Mouse (Mus musculus) liver, postnatal 0 days (tissue): ENCODE data around the gene Tns1. TPM values are rescaled to one million over a fixed set of nuclear protein-coding genes. Genes with fewer than 3 reads are reported as not detected.

Source experiments
- ATAC-seq: fragments of 200-750 bp; cut with Nextera tagmentation; 2 replicates; pipeline ENCODE4 v1.8.0; 2017; ENCODE audit warnings: mild to moderate bottlenecking, moderate library complexity
- DNase-seq: peaks from one replicate; pipeline ENCODE4 v3.0.0-alpha.2; 2016
- H3K27ac ChIP-seq: fragments of 300-500 bp; sonication (generic); 2 replicates; pipeline ENCODE4 v1.5.1; 2014; ENCODE audit warnings: antibody characterized with exemption, moderate library complexity, mild to moderate bottlenecking, low read depth
- H3K27me3 ChIP-seq: fragments of 300-500 bp; sonication (generic); 2 replicates; pipeline ENCODE4 v1.6.1; 2014; ENCODE audit warnings: low read length, control low read depth, mixed read lengths; ENCODE audit not compliant: insufficient read depth
- H3K36me3 ChIP-seq: fragments of 300-500 bp; sonication (generic); replicated peaks from 2 replicates; pipeline ENCODE4 v1.6.1; 2014; ENCODE audit warnings: mild to moderate bottlenecking, control low read depth, low read length, moderate library complexity, mixed read lengths; ENCODE audit not compliant: insufficient read depth
- H3K4me1 ChIP-seq: fragments of 300-500 bp; sonication (generic); 2 replicates; pipeline ENCODE4 v1.6.1; 2014; ENCODE audit warnings: antibody characterized with exemption, mild to moderate bottlenecking, control low read depth; ENCODE audit not compliant: insufficient read depth
- H3K4me2 ChIP-seq: fragments of 300-500 bp; sonication (generic); 2 replicates; pipeline ENCODE4 v1.6.1; 2014; ENCODE audit warnings: low read depth, mild to moderate bottlenecking, low read length, moderate library complexity, mixed read lengths
- H3K4me3 ChIP-seq: fragments of 300-500 bp; sonication (generic); 2 replicates; pipeline ENCODE4 v1.5.1; 2014; ENCODE audit warnings: low read depth, low read length
- H3K9ac ChIP-seq: fragments of 300-500 bp; sonication (generic); replicated peaks from 2 replicates; pipeline ENCODE4 v1.6.1; 2014; ENCODE audit warnings: mild to moderate bottlenecking, moderate library complexity
- H3K9me3 ChIP-seq: fragments of 300-500 bp; sonication (generic); 2 replicates; pipeline ENCODE4 v1.6.1; 2016; ENCODE audit warnings: mild to moderate bottlenecking, control low read depth, low read length, mixed read lengths
- CTCF ChIP-seq: sonication (generic); IDR thresholded peaks from 2 replicates; pipeline ENCODE4 v1.5.1; 2016; ENCODE audit warnings: antibody characterized with exemption, low read depth
- EP300 ChIP-seq: IDR thresholded peaks from 2 replicates; pipeline ENCODE4 v1.6.1; 2016; ENCODE audit warnings: antibody characterized with exemption, low read depth, mild to moderate bottlenecking
- WGBS: fragments of 180-500 bp; shearing (Covaris S2); extraction: QIAGEN DNeasy Blood & Tissue Kit; methylation state at CpG from one replicate; pipeline ENCODE4 v1.1.7; 2014; ENCODE audit not compliant: insufficient replicate concordance; 5-methylcytosine and 5-hydroxymethylcytosine counted together
- polyA plus RNA-seq: library from polyadenylated mRNA; unstranded; fragments of >200 nt; fragmentation: Nextera tagmentation; extraction: Ambion mirVana; gene quantifications from 2 replicates; pipeline ENCODE4 v1.2.1, GENCODE M21; 2015

Gene Tns1
- polyA plus RNA-seq, 1 experiment from 2014 or later = 12.1 TPM

- H3K27me3 ChIP-seq = peaks cover 7% of the 10 kb centered on the region; the same call in 1 of the 2 replicates
- H3K9me3 ChIP-seq = no peaks in the 10 kb centered on the region
- H3K4me3 ChIP-seq = no peak overlapping the region
- no peak overlapping the region for H3K27ac ChIP-seq
- H3K36me3 ChIP-seq = no peaks in the 10 kb centered on the region
- H3K4me2 ChIP-seq = no peak overlapping the region
- peaks cover 20% of the 10 kb centered on the region for H3K4me1 ChIP-seq
- no peak for ATAC-seq
- H3K9ac ChIP-seq = no peak overlapping the region
- 74% methylated on average over 4 of the region's 4 CpGs for WGBS
- DNase-seq = no peak
- TF ChIP-seq EP300 = no peak
- TF ChIP-seq CTCF = no peak
These were observed 53.5 kb downstream of the Tns1 start for GRCm38 (mm10) chr1:74070745-74071144.

DNA sequence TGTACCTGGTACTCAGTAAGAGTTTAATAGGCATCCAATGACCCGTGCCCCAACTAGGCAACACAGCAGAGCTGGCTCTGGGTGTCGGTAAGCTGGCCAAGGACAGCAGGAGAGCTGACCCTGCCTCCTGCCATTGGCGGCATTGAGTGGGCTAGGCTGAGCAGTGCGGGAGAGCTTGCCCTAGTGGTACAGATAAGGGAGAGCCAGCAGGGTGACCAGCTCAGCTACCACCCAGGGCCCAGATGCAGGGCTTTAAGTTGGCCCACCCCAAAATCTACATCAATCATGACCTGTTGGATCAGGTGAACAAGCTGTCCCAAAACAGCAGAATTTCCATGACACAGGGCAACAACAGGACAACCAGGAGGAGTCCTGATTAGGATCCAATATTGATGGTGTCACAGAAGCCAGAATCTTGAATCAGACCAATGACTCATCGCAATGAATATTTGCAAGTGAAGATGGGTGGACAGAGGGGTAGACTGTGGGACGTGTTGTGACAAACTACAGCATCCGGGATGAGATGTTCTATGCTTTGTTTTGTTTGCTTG, 54.2 kb downstream of the Tns1 start:
- TF ChIP-seq CTCF (no peak), EP300 (peak; percentile 48; the same call in 1 of the 2 replicates)
- no peak for ATAC-seq
- peaks cover 20% of the 10 kb centered on the region for H3K4me1 ChIP-seq
- H3K36me3 ChIP-seq = no peaks in the 10 kb centered on the region
- DNase-seq = no peak
- H3K9ac ChIP-seq = no peak overlapping the region
- H3K27me3 ChIP-seq = peaks cover 7% of the 10 kb centered on the region; the same call in 1 of the 2 replicates
- no peaks in the 10 kb centered on the region for H3K9me3 ChIP-seq
- WGBS = 66% methylated on average over 7 of the region's 7 CpGs
- H3K4me2 ChIP-seq = no peak overlapping the region
- no peak overlapping the region for H3K27ac ChIP-seq
- no peak overlapping the region for H3K4me3 ChIP-seq

DNA sequence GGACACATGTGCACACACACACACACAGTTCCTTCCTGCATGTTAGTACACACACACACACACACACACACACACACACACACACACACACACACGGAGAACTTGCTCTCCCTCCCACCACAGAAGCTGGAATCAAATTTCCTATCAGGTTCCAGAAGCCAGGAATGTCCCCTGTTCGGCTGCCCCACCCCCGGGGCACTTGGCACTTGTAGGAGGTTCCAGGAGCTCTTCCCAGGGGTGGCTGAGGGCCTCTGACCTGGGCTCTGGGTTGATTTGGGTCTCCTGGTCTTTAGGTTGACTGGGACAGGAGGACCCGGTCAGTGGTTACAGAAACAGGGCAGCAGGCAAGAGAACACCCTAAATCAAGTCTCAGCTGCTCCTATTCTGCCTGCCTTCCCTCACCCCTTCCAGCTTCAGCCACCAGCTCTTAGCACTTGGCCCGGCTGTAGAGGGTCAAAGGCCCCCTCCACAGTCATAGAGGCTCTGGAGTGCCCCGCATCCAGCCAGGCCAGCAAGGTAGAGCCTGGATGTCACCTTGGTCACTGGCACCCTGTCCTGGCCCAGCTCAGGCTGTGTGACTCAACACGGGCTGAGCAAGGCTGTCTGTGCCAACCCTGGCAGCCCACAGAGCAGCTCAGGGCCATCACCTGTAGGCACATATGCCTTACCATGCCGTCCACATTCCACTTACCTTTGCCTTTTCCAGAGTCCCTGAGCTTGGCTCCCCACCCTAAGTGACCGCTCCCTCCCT, 55.0 kb downstream of the Tns1 start:
- no peak for TF ChIP-seq CTCF
- TF ChIP-seq EP300 = no peak
- peaks cover 7% of the 10 kb centered on the region; the same call in 1 of the 2 replicates for H3K27me3 ChIP-seq
- ATAC-seq (peak; percentile 18), DNase-seq (no peak)
- H3K27ac ChIP-seq = no peak overlapping the region
- peak overlapping the region; percentile 68 for H3K9ac ChIP-seq
- H3K9me3 ChIP-seq = no peaks in the 10 kb centered on the region
- H3K36me3 ChIP-seq = no peaks in the 10 kb centered on the region
- H3K4me1 ChIP-seq = peaks cover 20% of the 10 kb centered on the region
- peak overlapping the region; percentile 82; the same call in 1 of the 2 replicates for H3K4me2 ChIP-seq
- H3K4me3 ChIP-seq = peak overlapping the region; percentile 49; the same call in 1 of the 2 replicates
- WGBS = 54% methylated on average over 9 of the region's 9 CpGs

DNA sequence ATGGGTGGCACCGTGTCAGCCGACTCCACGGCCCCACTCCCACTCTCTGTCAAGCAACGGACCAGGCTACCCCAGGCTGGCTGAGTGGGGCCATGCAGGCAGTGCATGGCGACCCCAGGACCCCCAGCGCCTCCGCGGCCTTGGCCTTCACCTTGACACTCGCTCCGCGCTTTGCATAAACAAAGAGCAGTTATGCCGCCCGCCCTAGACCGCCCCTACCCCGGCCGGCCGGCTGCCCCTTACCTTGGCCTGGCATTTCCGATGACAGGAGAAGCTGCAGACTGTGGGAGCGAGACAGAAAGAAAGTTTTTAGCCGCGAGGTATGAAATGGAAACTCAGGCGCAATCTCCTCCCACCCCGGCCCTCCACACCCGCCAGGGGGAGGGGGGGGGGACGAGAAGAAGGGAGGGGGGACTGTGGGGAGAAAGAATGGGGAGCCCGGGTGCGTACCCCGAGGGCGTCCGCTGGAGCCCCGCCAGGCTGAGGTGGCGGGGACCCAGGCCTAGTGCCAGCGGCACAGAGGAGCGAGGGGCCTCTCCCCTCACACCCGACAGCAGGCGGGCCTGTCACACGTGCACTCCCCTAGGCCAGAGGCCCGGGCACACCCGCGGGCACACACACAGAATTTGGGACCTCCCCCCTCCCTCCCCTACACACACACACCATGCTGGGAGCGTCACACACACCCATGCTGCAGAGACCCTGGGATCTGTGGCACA, 55.7 kb downstream of the Tns1 start:
- no peak for TF ChIP-seq EP300
- TF ChIP-seq CTCF = no peak
- H3K27ac ChIP-seq = 0 out of 2 replicates have a peak overlapping the region, but pooled peaks have one; percentile 4
- no peaks in the 10 kb centered on the region for H3K36me3 ChIP-seq
- peak overlapping the region; percentile 82 for H3K4me2 ChIP-seq
- peak overlapping the region; percentile 68 for H3K9ac ChIP-seq
- peaks cover 7% of the 10 kb centered on the region; the same call in 1 of the 2 replicates for H3K27me3 ChIP-seq
- H3K9me3 ChIP-seq = no peaks in the 10 kb centered on the region
- DNase-seq (peak; percentile 29), ATAC-seq (peak; percentile 60)
- WGBS = 4% methylated on average over 38 of the region's 41 CpGs
- peaks cover 20% of the 10 kb centered on the region for H3K4me1 ChIP-seq
- peak overlapping the region; percentile 49 for H3K4me3 ChIP-seq

GRCm38 (mm10) chr1:74067866-74068265, 56.4 kb downstream of the Tns1 start:
- H3K4me2 ChIP-seq = peak overlapping the region; percentile 82
- DNase-seq = no peak
- no peaks in the 10 kb centered on the region for H3K9me3 ChIP-seq
- 14% methylated on average over 14 of the region's 14 CpGs for WGBS
- TF ChIP-seq CTCF (no peak), EP300 (no peak)
- H3K4me3 ChIP-seq = peak overlapping the region; percentile 49
- H3K27me3 ChIP-seq = peaks cover 7% of the 10 kb centered on the region; the same call in 1 of the 2 replicates
- no peak overlapping the region for H3K27ac ChIP-seq
- peak overlapping the region; percentile 68 for H3K9ac ChIP-seq
- no peak for ATAC-seq
- peaks cover 20% of the 10 kb centered on the region for H3K4me1 ChIP-seq
- H3K36me3 ChIP-seq = no peaks in the 10 kb centered on the region

DNA sequence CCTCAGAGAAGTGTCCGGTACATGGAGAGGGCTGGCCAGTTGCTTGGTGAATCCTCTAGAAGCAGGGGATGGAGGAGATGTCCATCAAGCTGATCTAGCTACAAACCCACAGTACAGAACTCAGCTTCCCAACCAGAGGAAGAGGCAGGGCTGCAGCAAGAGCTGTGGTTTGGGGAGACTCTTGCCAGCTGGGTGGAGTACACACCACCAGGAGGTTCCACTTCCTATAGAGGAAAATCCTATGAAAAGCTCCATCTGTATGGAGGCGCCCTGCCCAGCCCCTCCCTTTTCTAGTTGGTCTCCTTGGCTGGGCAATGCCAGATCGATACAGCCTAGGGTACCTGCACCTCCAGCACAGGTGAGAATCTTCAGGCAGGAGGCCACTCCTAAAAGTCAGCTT, 57.7 kb downstream of the Tns1 start:
- 70% methylated on average over 3 of the region's 3 CpGs for WGBS

More for the DNA sequence above, 57.7 kb downstream of the Tns1 start:
- no peak overlapping the region for H3K9ac ChIP-seq
- H3K36me3 ChIP-seq = no peaks in the 10 kb centered on the region
- peaks cover 7% of the 10 kb centered on the region; the same call in 1 of the 2 replicates for H3K27me3 ChIP-seq
- no peak overlapping the region for H3K4me3 ChIP-seq
- ATAC-seq (no peak), DNase-seq (no peak)
- no peaks in the 10 kb centered on the region for H3K9me3 ChIP-seq
- no peak for TF ChIP-seq EP300
- TF ChIP-seq CTCF = no peak
- H3K27ac ChIP-seq = no peak overlapping the region
- H3K4me1 ChIP-seq = peaks cover 23% of the 10 kb centered on the region
- H3K4me2 ChIP-seq = no peak overlapping the region
